Mouse (Mus musculus): ENCODE data around the gene Rfxank.

Rfxank gene

DNA sequence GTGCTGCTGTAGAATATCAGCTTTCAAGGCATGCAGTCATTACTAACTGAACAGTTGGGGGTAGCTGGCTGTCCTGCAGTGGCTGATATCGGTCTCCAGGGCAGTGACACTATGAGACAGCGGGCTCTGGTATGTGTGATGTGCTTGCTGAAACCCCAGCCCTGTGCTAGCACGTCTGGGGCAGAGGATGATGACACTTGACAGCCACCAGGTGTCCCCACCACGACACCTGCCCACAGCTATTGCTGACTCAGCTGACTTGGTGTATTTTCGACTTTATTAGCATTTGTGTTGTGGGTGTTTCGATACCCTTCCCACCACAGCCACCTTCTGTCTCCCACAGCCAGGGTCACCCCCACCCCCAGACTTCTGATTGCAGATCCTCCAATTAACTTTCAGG, 34.4 kb downstream of the Rfxank start:
- DNase-seq (ENCODE audit: low spot score): no peak

DNA sequence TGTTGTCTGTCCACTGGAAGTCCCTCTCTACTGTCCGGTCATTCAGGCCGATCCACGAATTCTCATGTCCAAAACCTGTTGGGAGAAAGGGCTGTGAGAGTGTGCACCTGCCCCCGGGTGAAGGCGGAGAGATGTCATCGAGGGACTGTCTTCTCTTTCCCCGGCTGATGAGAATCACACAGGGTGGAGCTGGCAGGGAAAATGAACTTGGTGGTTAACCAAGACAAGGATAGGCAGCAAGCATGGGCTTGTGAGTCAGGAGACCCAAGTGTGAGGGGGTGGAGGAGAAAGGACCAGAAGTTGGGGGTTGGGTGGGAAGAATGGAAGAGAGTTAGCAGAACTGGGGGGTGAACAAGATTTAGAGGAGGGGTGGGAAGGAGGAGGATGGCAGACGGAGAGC, 38.7 kb downstream of the Rfxank start:
- DNase-seq (ENCODE audit: low spot score): no peak

DNA sequence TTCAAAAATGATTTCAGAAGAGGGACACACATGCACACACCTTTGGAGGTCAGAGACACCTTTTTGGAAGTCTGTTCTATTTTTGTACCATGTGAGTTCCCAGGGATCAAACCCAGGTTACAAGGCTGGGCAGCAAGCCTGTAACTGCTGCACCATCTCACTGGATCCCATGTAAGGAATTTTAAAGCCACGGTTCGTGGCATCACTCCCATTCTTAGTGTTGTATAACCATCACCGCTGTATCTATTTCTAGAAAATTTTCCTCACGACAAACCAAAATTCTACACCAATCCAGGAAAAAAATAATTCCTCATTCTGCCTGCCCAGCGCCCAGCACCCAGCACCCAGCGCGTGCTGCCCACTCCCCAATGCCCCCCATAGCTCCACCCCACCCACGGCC, 39.7 kb downstream of the Rfxank start:
- no peak for DNase-seq (ENCODE audit: low spot score)

DNA sequence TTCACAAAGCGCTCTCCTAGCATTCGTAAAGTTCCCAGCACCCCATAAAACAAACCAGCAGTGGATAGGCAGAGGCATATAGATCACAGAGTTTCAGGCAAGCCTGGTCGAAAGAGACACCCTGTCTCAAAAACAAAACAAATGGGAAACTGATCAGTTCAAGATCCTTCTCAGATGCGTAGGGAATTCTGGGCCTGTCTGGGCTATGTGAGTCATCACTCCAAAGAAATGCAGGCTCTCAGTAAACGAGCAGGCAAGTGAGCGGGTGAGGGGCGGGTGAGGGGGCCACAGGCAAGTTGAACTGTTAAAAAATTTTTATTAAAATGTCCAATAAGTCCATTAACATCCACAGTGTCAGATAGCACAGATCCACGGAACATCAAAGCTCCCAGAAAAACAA, 46.2 kb downstream of the Rfxank start:
- no peak for DNase-seq (ENCODE audit: low spot score)

DNA sequence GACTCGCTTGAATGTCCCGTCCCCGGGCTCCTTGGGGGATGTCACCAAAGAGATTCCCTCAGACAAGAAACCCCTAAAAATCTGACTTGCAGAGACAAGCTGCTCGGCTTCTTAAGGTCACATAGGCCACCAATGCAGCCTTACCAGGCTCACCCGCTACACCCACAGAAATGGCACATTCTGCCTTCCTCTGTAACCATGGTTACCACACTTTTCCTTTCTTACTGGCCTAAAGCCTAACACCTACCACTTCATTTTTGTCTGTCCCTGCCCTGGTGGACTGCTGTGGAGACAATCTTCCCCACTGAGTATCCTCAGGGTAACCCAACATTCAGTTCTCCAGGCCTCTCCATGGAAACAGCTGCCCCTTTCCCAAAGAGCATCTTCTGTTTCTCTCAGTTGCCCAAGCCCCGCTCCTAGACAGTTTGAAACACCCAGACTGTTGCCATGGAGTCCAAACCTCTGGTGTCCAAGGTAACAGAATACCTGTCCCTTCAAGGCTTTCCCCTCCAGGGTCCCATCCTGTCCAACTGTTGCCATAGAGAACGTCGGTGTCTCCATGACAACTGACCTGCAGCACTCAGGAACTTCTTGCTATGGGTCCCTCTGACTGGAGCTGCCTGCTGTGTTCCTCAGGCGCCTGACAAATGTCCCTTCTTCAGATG, 49.5 kb downstream of the Rfxank start:
- DNase-seq (ENCODE audit: low spot score): no peak

DNA sequence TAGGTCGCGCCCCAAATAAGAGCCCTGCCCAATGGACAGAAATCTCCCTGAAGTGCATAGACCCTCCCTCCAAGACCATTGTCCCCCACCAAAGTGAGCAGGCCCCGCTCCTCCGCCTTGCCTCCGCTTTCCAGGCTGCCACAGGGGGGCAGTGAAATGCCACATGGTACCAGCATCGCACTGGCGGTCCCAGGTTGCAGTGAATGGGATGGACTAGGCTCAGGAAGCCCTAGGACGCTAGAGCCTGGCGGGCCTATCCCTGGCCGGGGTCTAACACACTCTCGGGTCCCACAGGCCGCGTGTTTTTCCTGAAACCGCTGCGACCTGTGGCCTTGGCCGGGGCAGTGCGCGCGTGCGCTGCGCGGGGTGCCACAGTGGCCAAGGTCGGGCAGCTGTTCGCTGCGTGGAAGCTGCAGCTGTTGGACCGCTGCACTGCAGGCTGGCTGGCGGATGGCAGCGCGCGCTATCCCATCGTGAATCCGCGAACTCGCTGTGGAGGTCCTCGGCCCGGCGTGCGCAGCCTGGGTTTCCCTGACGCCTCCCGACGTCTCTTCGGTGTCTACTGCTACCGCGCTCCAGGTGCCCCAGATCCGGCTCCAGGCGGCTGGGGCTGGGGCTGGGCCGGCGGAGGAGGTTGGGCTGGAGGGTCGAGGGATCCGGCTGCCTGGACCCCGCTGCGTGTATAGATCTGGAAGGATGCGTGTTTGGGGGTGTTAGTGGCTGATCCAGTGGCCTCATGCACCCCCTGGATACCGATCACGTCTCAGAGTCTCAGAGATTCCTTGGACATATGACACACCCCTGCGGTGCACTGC, 50.9 kb downstream of the Rfxank start:
- no peak for DNase-seq (ENCODE audit: low spot score)

DNA sequence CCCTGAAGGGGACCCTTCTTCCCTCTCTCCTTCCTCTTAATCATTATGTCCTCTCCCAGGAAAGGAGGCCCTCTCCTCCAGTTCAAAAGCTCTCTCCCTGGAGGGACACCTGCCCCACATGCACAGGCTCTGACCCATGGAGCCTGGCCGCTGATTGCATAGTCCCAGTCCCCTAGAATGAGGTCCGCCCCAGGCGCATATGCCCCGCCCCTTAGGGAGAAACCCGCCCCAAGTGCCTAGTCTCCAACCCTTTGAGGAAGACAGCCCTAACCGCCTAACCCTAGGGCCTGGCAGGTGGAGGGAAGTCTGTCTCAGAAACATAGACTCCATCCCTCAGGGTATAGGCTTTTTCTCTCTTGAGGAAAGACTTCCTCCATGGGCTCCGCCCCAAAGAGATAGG, 51.7 kb downstream of the Rfxank start:
- DNase-seq (ENCODE audit: low spot score): no peak

DNA sequence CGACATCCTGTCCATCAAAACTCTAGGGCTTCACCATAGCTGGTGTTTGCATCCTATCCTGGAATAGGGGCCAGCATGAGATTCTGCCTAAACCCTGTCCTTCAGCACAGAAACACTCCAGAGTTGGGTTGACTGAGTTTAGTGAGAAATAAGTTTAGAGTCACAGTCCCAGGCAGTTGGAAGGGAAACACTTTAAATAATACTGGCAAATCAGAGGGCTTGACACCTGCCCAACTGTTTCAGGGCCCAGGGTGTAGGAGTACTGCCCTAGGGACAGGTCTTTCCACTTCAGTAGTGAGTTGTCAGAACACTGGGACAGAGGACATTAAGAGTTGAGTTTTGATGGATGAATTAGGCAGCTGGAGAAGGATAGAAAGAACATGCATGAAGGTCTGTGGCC, 52.8 kb downstream of the Rfxank start:
- no peak for DNase-seq (ENCODE audit: low spot score)

DNA sequence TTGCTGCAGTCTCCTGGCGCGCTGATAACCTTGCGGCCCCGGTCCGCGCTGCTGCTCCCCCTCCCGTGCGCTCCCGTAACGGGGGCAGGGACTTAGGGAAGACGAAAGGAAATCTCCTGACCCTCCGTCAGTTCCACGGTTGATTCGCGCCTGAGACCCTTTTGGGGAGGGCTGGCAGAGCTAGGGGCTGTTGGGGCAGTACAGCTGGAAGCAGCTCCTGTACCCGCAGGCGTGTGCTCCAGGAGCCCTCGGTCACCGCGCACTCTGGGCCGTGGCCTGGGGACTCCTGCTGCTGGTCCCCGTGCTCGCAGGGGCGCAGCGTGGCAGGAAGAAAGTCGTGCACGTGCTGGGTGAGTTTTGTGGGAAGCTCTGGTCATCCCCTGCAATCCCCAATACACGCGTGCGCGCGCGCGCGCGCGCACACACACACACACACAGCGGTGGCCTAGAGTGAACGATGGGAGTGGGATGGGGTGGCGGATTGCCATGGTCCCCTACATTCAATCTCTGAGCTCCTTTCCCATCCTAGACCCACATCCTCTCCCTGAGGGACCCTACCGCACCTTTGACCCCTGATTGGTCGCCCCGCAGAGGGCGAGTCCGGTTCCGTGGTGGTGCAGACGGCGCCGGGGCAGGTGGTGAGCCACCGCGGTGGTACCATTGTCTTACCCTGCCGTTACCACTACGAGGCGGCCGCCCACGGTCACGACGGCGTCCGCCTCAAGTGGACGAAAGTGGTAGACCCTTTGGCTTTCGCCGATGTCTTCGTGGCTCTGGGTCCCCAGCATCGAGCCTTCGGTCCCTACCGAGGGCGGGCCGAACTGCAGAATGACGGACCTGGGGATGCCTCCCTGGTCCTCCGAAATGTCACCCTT, 54.5 kb downstream of the Rfxank start:
- DNase-seq (ENCODE audit: low spot score): no peak

DNA sequence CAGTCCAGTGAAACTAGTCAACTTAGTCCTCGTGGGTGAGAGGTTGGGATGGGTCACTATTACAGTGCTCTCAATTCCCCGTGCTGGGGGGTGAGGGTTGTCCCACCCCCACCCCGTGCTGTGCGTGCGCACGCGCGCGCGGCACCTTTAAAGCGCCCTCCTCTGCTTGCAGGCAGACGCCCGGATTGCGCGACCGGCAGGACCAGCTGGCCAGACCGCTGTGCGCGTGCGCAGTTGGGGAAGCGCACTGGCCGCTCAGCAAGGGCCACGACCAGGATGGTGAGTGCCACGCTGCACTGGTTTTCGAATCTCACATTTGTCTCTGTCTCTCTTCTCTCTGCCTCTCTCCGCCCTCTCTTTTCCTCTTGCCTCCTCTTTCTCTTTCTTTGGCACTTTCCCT, 55.7 kb downstream of the Rfxank start, which contains the start of gene Hapln4:
Hapln4 (plus strand) TSS at position 173 of the 400 bp plus-strand sequence.
- DNase-seq (ENCODE audit: low spot score): no peak

DNA sequence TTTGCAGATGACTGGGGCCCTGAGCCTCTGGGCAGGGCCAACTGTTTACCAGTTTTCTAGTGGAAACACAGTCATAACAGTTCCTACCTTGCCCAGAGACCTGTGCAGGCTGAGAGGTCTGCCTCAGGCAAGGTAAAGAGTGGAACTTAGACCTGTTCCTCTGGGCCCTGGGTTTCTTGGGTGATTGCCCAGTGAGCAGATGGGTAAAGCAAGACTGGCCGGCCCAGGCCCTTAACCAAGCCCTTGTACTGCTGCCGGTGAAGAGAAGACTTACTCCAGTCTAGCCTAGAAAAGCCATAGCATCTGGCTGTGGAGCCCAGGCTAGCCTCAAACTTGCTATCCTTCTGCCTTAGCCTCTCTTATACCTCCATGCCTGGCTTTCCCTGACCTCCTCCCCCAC, 57.0 kb downstream of the Rfxank start:
- DNase-seq (ENCODE audit: low spot score): no peak
